Mouse (Mus musculus) CH12.LX (cell line): ENCODE results near the gene Ucn2.

ENCODE experiments used
- BHLHE40 ChIP-seq: IDR thresholded peaks from 2 replicates; pipeline ENCODE4 v1.6.1; 2011; ENCODE audit warnings: mild to moderate bottlenecking, low read depth, low read length, improper control_type of control experiment
- CTCF ChIP-seq, 2 experiments: IDR thresholded peaks in 1 of 2; conservative IDR thresholded peaks in 1 of 2; 2 replicates each; pipeline ENCODE4 v1.5.1; 2011 to 2012; ENCODE audit warnings: low read depth in 2 of 2, low read length in 2 of 2, improper control_type of control experiment in 1 of 2, inconsistent platforms in 1 of 2, mild to moderate bottlenecking in 1 of 2, moderate library complexity in 1 of 2
- GABPA ChIP-seq: IDR thresholded peaks from 2 replicates; pipeline ENCODE4 v1.6.1; 2012; ENCODE audit warnings: low read depth, low read length, improper control_type of control experiment, inconsistent platforms; ENCODE audit not compliant: insufficient replicate concordance
- HCFC1 ChIP-seq: IDR thresholded peaks from 2 replicates; pipeline ENCODE4 v1.6.1; 2012; ENCODE audit warnings: low read depth, mild to moderate bottlenecking, inconsistent platforms, low read length, improper control_type of control experiment
- MAX ChIP-seq: IDR thresholded peaks from 2 replicates; pipeline ENCODE4 v1.6.1; 2011; ENCODE audit warnings: low read length, improper control_type of control experiment
- POLR2A ChIP-seq: IDR thresholded peaks from 2 replicates; pipeline ENCODE4 v1.6.1; 2011; ENCODE audit warnings: low read depth, mild to moderate bottlenecking, improper control_type of control experiment, low read length
- UBTF ChIP-seq: IDR thresholded peaks from 2 replicates; pipeline ENCODE4 v1.6.1; 2012; ENCODE audit warnings: low read depth, mild to moderate bottlenecking, inconsistent platforms, low read length, improper control_type of control experiment, moderate library complexity

- no peak for TF ChIP-seq GABPA
- no peak for TF ChIP-seq UBTF
- no peak for TF ChIP-seq CTCF (conservative IDR thresholded peaks at IDR 0.05 in 1 of 2, IDR thresholded peaks at IDR 0.05 in 1 of 2; ENCODE audit: low read depth in 2 of 2, low read length in 2 of 2)
- TF ChIP-seq BHLHE40 = no peak
- no peak for TF ChIP-seq HCFC1
- TF ChIP-seq POLR2A = no peak
- no peak for TF ChIP-seq MAX
These were observed 35.6 kb downstream of the Ucn2 start for GRCm38 (mm10) chr9:109021428-109021827.
